Mouse (Mus musculus): Measurements from ENCODE around the gene Mkln1.

GRCm38 (mm10) chr6:31528339-31528738 is 129.8 kb downstream of the Mkln1 start:
- TF ChIP-seq EP300 (IDR thresholded peaks at IDR 0.05; ENCODE audit: low read depth) (no peak), CTCF (IDR thresholded peaks at IDR 0.05; ENCODE audit: low read depth) (no peak)

Data from liver, embryonic 14.5 days (tissue).